Mouse (Mus musculus): Measurements from ENCODE around the gene Ffar4.

DNA sequence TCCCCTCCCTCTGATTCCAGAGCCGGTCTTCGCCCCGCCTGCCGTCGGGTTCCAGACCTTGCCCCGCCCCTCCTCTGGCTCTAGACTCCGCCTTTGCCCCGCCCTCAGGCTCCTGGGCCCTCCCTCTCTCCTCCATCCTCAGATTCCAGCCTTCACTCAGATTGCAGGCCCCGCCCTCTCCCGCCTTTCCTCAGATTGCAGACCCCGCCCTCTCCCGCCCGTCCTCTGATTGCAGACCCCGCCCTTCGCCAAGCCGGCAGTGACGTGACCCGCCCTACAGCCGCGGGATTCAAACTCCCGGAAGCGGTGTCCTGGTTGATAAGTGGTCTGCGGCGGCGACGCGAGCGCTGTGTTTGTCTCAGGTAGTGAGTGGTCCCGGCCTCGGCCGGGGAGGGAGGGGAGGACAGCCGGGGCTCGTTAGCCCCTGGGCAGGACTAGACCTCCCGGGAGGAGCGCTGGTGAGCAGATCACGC lies 42.1 kb upstream of the Ffar4 start, which contains the start of gene Cep55:
- TF ChIP-seq TCF12 (IDR thresholded peaks at IDR 0.05; ENCODE audit: insufficient read depth, poor library complexity, severe bottlenecking) (no peak), MAX (IDR thresholded peaks at IDR 0.05; ENCODE audit: low read depth) (no peak)
